Mouse (Mus musculus) liver, embryonic 14.5 days (tissue): ENCODE measurements at regions not wholly inside any gene's neighbourhood (a gene's known extent, or its start where the extent isn't known, plus 50 kb on each side); places are given as distances from the start of the nearest gene placed in this dataset.

Experiments used
- CTCF ChIP-seq: IDR thresholded peaks from 2 replicates; pipeline ENCODE4 v1.5.1; 2016; ENCODE audit warnings: antibody characterized with exemption, low read depth, control low read depth
- EP300 ChIP-seq: IDR thresholded peaks from 2 replicates; pipeline ENCODE4 v1.6.1; 2016; ENCODE audit warnings: antibody characterized with exemption, low read depth

GRCm38 (mm10) chr19:27134360-27134759 is 81.9 kb upstream of the Vldlr start:
- no peak for TF ChIP-seq CTCF
- TF ChIP-seq EP300 = no peak
